Mouse (Mus musculus) embryonic facial prominence, embryonic 12.5 days (tissue): Measurements from ENCODE around the gene Olfm1. TPM values are rescaled to one million over a fixed set of nuclear protein-coding genes. Genes with fewer than 3 reads are reported as not detected.

Experiments used
- ATAC-seq: fragments of 200-750 bp; cut with Nextera tagmentation; 2 replicates; pipeline ENCODE4 v1.8.0; 2017; ENCODE audit not compliant: insufficient number of reproducible peaks, insufficient read depth, low FRiP score, low TSS enrichment
- H3K27ac ChIP-seq: fragments of 300-500 bp; sonication (generic); 2 replicates; pipeline ENCODE4 v1.5.1; 2016; ENCODE audit warnings: mild to moderate bottlenecking
- H3K27me3 ChIP-seq: fragments of 300-500 bp; sonication (generic); 2 replicates; pipeline ENCODE4 v1.6.1; 2016; ENCODE audit warnings: mild to moderate bottlenecking, moderate library complexity
- H3K36me3 ChIP-seq: fragments of 300-500 bp; sonication (generic); 2 replicates; pipeline ENCODE4 v1.6.1; 2016; ENCODE audit warnings: mild to moderate bottlenecking
- H3K4me1 ChIP-seq: fragments of 300-500 bp; sonication (generic); 2 replicates; pipeline ENCODE4 v1.6.1; 2016
- H3K4me2 ChIP-seq: fragments of 300-500 bp; sonication (generic); replicated peaks from 2 replicates; pipeline ENCODE4 v1.6.1; 2016; ENCODE audit warnings: mild to moderate bottlenecking, moderate library complexity
- H3K4me3 ChIP-seq: fragments of 300-500 bp; sonication (generic); 2 replicates; pipeline ENCODE4 v1.5.1; 2016; ENCODE audit warnings: mild to moderate bottlenecking
- H3K9ac ChIP-seq: fragments of 300-500 bp; sonication (generic); 2 replicates; pipeline ENCODE4 v1.6.1; 2016; ENCODE audit warnings: mild to moderate bottlenecking, moderate library complexity
- H3K9me3 ChIP-seq: fragments of 300-500 bp; sonication (generic); 2 replicates; pipeline ENCODE4 v1.6.1; 2016; ENCODE audit warnings: mild to moderate bottlenecking, moderate library complexity
- WGBS: fragments of 180-500 bp; shearing (Covaris S2); methylation state at CpG from one replicate; pipeline ENCODE4 v1.1.7; 2016; 5-methylcytosine and 5-hydroxymethylcytosine counted together
- polyA plus RNA-seq: library from polyadenylated mRNA; unstranded; fragments of >200 nt; fragmentation: Nextera tagmentation; extraction: Ambion mirVana; gene quantifications from 2 replicates; pipeline ENCODE4 v1.2.1, GENCODE M21; 2016

Olfm1 gene
- polyA plus RNA-seq, 1 experiment from 2014 or later: 34.5 TPM

GRCm38 (mm10) chr2:28272218-28272965 is 79.6 kb downstream of the Olfm1 start:
- Histone ChIP-seq H3K9me3 (no peaks in the 10 kb centered on the region), H3K27ac (no peak overlapping the region), H3K36me3 (no peaks in the 10 kb centered on the region), H3K9ac (no peak overlapping the region), H3K27me3 (no peaks in the 10 kb centered on the region), H3K4me2 (no peak overlapping the region), H3K4me3 (no peak overlapping the region), H3K4me1 (peaks cover 6% of the 10 kb centered on the region; the same call in 1 of the 2 replicates)
- 74% methylated on average over 11 of the region's 11 CpGs for WGBS
- ATAC-seq: no peak

DNA sequence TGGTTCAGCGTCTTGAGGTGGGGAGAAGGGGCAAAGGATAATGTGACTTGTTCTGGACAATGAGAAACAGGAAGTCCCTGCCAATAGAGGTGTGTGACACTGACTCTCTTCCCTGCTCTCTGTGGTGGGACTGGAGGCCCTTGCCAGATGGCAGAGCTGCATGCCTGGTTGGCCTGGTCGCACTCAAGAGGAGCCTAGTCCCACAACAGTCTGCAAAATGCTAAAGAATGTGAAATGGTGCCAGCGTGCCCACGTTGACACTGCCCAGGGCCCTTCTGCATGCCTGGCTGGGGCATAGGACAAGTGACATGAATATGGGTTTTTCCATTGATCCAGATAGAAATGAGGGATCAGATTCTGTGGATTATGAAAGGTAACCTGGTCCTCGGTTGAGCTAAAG is 81.2 kb downstream of the Olfm1 start:
- Histone ChIP-seq H3K4me3 (no peak overlapping the region), H3K4me2 (no peak overlapping the region), H3K36me3 (no peaks in the 10 kb centered on the region), H3K27me3 (no peaks in the 10 kb centered on the region), H3K9ac (no peak overlapping the region), H3K4me1 (peaks cover 10% of the 10 kb centered on the region; the same call in 1 of the 2 replicates), H3K9me3 (no peaks in the 10 kb centered on the region), H3K27ac (no peak overlapping the region)
- no peak for ATAC-seq
- 84% methylated on average over 5 of the region's 5 CpGs for WGBS

DNA sequence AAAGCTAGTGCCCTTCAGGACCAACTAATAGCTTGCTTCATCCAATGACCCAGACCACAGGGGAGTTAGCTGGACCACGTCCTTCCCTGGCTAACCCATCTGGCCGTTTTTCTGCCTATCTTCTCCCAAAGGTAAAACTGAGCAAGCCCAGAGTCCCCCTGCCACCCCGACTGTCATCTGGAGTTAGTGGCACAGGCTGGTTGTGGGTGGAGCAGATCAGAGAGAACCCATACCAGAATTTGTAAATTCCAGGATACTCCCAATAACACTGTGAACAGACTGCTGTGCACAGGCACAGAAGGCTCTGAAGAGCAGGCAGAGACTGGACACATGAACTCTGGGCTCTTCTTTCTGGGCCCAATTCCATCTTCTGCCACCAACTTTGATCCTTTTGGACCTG is 82.6 kb downstream of the Olfm1 start:
- H3K4me3 ChIP-seq: no peak overlapping the region
- 61% methylated on average over 3 of the region's 3 CpGs for WGBS

DNA sequence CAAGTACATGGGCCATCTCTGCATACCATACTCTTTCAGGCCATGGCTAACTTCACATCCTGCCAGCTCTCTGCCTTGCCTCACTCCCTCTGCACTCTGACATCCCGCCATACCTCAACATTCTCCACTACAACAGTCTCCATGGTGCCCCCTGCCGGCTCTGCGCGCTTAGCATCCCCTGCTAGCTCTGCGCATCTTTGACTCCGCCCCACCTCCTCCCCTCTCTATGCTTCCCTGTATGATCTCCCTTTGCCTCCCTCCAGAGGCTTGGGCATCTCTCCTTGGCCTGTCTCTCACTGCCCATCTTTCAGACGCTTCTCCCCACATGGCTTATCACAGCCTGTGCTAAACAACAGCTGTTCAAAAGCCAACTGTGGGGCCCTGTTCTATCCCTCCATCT is 85.4 kb downstream of the Olfm1 start:
- Histone ChIP-seq H3K9ac (no peak overlapping the region), H3K27ac (no peak overlapping the region), H3K4me2 (no peak overlapping the region), H3K4me1 (peaks cover 4% of the 10 kb centered on the region; the same call in 1 of the 2 replicates), H3K9me3 (no peaks in the 10 kb centered on the region), H3K36me3 (no peaks in the 10 kb centered on the region), H3K27me3 (no peaks in the 10 kb centered on the region), H3K4me3 (no peak overlapping the region)
- no peak for ATAC-seq
- 6% methylated on average over 7 of the region's 7 CpGs for WGBS

More for the DNA sequence above, 82.6 kb downstream of the Olfm1 start:
- H3K36me3 ChIP-seq: no peaks in the 10 kb centered on the region
- H3K4me1 ChIP-seq: peaks cover 9% of the 10 kb centered on the region; the same call in 1 of the 2 replicates
- no peaks in the 10 kb centered on the region for H3K27me3 ChIP-seq
- ATAC-seq: no peak
- H3K9ac ChIP-seq: no peak overlapping the region
- H3K9me3 ChIP-seq: no peaks in the 10 kb centered on the region
- H3K27ac ChIP-seq: no peak overlapping the region
- H3K4me2 ChIP-seq: no peak overlapping the region

DNA sequence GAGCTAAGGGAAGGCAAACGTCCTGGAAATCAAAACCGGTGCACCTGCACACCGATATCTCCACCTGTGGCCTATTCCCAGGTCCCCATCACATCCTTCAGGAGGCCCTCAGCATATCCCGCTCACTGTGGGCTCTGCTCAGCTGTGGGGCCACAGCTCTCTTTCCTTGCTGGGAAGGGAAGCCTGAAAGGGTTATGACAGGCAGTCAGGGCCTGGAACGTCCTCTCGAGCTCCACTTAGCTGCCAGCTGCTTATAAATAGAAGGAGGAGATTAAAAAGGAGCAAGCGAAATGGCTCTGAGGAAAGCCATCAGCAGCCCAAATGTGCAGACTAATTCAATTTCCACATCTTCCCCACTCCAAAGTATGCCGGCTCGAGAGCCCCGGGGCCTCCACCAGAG is 86.1 kb downstream of the Olfm1 start:
- no peaks in the 10 kb centered on the region for H3K36me3 ChIP-seq
- H3K9me3 ChIP-seq: no peaks in the 10 kb centered on the region
- H3K4me2 ChIP-seq: no peak overlapping the region
- no peaks in the 10 kb centered on the region for H3K27me3 ChIP-seq
- no peak overlapping the region for H3K9ac ChIP-seq
- no peak overlapping the region for H3K4me3 ChIP-seq
- peaks cover 4% of the 10 kb centered on the region; the same call in 1 of the 2 replicates for H3K4me1 ChIP-seq
- ATAC-seq: no peak
- WGBS: 68% methylated on average over 10 of the region's 10 CpGs
- no peak overlapping the region for H3K27ac ChIP-seq

Other genes with a start within 250 kb of the Olfm1 start
- 0.51 TPM in 1 of 2 replicates, not detected in the other for gene Fcnb, start 108.1 kb upstream of the Olfm1 start, polyA plus RNA-seq